Mouse (Mus musculus): ENCODE measurements around the gene Nanog.

The Nanog gene

GRCm38 (mm10) chr6:122763844-122764445 lies 56.7 kb downstream of the Nanog start:
- no peak for DNase-seq
